Mouse (Mus musculus) stomach, postnatal 0 days (tissue): ENCODE measurements at regions not wholly inside any gene's neighbourhood (a gene's known extent, or its start where the extent isn't known, plus 50 kb on each side); places are given as distances from the start of the nearest gene placed in this dataset.

ENCODE experiments used
- ATAC-seq: fragments of 200-750 bp; cut with Nextera tagmentation; 2 replicates; pipeline ENCODE4 v1.8.0; 2017; ENCODE audit not compliant: low FRiP score, low TSS enrichment
- DNase-seq: peaks from one replicate; pipeline ENCODE4 v3.0.0-alpha.2; 2016; ENCODE audit warnings: low spot score
- H3K27ac ChIP-seq: fragments of 300-500 bp; sonication (generic); replicated peaks from 2 replicates; pipeline ENCODE4 v1.5.1; 2014; ENCODE audit warnings: mild to moderate bottlenecking, control low read depth
- H3K27me3 ChIP-seq: fragments of 300-500 bp; sonication (generic); 2 replicates; pipeline ENCODE4 v1.6.1; 2014; ENCODE audit warnings: low read length; ENCODE audit not compliant: control insufficient read depth, insufficient read depth
- H3K36me3 ChIP-seq: fragments of 300-500 bp; sonication (generic); 2 replicates; pipeline ENCODE4 v1.6.1; 2014; ENCODE audit warnings: low read length, mixed read lengths; ENCODE audit not compliant: control insufficient read depth, insufficient read depth
- H3K4me1 ChIP-seq: fragments of 300-500 bp; sonication (generic); replicated peaks from 2 replicates; pipeline ENCODE4 v1.6.1; 2014; ENCODE audit warnings: antibody characterized with exemption; ENCODE audit not compliant: control insufficient read depth, insufficient read depth
- H3K4me2 ChIP-seq: fragments of 300-500 bp; sonication (generic); replicated peaks from 2 replicates; pipeline ENCODE4 v1.6.1; 2014; ENCODE audit warnings: low read depth, mild to moderate bottlenecking, control low read depth, moderate library complexity
- H3K4me3 ChIP-seq: fragments of 300-500 bp; sonication (generic); 2 replicates; pipeline ENCODE4 v1.5.1; 2014; ENCODE audit warnings: low read depth, low read length, control low read depth
- H3K9ac ChIP-seq: fragments of 300-500 bp; sonication (generic); 2 replicates; pipeline ENCODE4 v1.6.1; 2014; ENCODE audit warnings: mild to moderate bottlenecking, low read length, control low read depth, mixed read lengths
- H3K9me3 ChIP-seq: fragments of 300-500 bp; sonication (generic); 2 replicates; pipeline ENCODE4 v1.6.1; 2016; ENCODE audit warnings: low read length; ENCODE audit not compliant: control insufficient read depth
- CTCF ChIP-seq: IDR thresholded peaks from 2 replicates; pipeline ENCODE4 v1.5.1; 2016; ENCODE audit warnings: antibody characterized with exemption, low read depth, mild to moderate bottlenecking, moderate library complexity
- EP300 ChIP-seq: optimal IDR thresholded peaks from 2 replicates; pipeline ENCODE3; 2016; ENCODE audit warnings: antibody characterized with exemption
- WGBS: fragments of 180-500 bp; shearing (Covaris S2); extraction: QIAGEN DNeasy Blood & Tissue Kit; methylation state at CpG from one replicate; pipeline ENCODE4 v1.1.7; 2014; 5-methylcytosine and 5-hydroxymethylcytosine counted together

- Histone ChIP-seq H3K4me2 (no peak overlapping the region), H3K9me3 (no peaks in the 10 kb centered on the region), H3K27me3 (no peaks in the 10 kb centered on the region), H3K27ac (no peak overlapping the region), H3K4me1 (no peaks in the 10 kb centered on the region), H3K9ac (no peak overlapping the region), H3K36me3 (no peaks in the 10 kb centered on the region), H3K4me3 (no peak overlapping the region)
- ATAC-seq (no peak), DNase-seq (no peak)
- TF ChIP-seq CTCF (no peak), EP300 (no peak)
- WGBS, result 89% methylated on average over 4 of the region's 4 CpGs
Observed at GRCm38 (mm10) chr16:9153501-9153900, 323.6 kb downstream of the 1810013L24Rik start.

DNA sequence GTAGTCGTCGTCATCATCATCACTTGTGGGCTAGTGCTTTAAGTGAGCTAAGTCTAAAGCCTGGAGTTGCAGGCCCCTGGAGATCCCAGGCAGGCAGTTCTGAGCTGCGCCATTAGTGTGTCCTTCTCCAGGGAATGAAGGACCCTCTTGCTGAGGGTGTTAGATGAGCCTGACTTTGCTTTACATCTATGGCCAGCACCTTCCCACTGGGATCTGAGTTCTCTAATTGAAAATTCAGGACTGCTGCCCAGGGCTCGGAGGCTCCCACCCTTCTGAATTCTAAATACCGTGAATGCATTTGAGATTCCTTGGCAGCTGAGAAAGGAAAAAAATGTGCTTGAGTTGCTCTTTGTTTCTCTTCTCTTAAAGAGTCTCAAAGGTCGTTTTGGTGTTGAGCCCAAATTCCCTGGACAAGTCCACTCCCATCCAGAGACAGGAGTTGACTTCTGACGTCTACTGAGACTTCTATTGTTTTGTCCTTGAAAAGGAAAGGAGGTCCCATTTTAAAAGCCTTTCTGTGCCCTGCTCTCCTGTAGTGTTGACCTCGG, 335.9 kb downstream of the 1810013L24Rik start:
- Histone ChIP-seq H3K36me3 (no peaks in the 10 kb centered on the region), H3K27ac (no peak overlapping the region), H3K4me1 (no peaks in the 10 kb centered on the region), H3K27me3 (no peaks in the 10 kb centered on the region), H3K4me2 (no peak overlapping the region), H3K9me3 (no peaks in the 10 kb centered on the region), H3K9ac (no peak overlapping the region), H3K4me3 (no peak overlapping the region)
- ATAC-seq (no peak), DNase-seq (no peak)
- 58% methylated on average over 8 of the region's 8 CpGs for WGBS
- no peak for TF ChIP-seq EP300
- TF ChIP-seq CTCF, result no peak

DNA sequence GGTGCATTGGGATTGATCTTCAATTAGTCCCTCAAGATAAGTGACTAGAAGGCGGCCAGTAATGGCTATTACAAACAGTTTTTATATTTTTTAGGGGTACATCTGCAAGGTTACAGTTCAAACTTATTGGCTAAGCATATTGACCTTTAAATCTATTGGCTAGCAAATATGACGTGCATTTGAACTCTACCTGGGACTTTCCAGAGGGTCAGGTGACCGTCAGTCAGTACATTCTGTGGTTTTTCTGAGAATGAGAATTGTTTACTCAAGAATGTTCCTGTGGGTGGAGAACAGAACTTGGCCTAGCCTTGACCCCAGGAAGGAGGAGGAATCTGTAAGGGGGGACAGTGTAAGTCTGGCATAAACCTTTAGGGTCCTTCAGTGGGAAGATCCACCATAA, 346.5 kb downstream of the 1810013L24Rik start:
- WGBS, result 42% methylated on average over 3 of the region's 3 CpGs
- no peak for DNase-seq
- TF ChIP-seq CTCF, result no peak
- no peak for TF ChIP-seq EP300

DNA sequence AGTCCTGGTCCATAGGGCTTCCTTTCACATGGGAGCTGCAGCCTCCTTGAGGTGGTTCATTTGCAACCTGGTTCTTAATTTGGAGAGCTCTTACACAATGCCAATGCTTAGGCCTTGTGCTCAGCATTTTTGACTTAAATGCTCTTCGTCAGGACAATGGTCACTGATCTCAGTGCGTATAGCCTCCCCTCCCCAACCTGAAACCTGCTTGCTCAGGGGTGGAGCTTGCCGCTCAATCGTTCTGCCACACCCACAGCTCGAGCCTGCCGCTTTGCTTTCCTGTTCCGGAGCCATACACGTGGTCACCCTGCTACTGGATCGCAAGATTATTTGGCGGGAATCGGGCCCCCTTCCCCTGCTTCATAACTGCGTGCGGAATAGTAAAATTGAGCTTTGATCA, 365.9 kb downstream of the 1810013L24Rik start:
- Histone ChIP-seq H3K9ac (no peak overlapping the region), H3K36me3 (no peaks in the 10 kb centered on the region), H3K4me3 (no peak overlapping the region), H3K4me1 (no peaks in the 10 kb centered on the region), H3K9me3 (no peaks in the 10 kb centered on the region), H3K4me2 (no peak overlapping the region), H3K27me3 (no peaks in the 10 kb centered on the region), H3K27ac (no peak overlapping the region)
- DNase-seq, result no peak
- TF ChIP-seq EP300 (no peak), CTCF (no peak)
- ATAC-seq, result no peak
- 33% methylated on average over 13 of the region's 13 CpGs for WGBS

More for the DNA sequence above, 346.5 kb downstream of the 1810013L24Rik start:
- Histone ChIP-seq H3K4me2 (no peak overlapping the region), H3K27me3 (no peaks in the 10 kb centered on the region), H3K36me3 (no peaks in the 10 kb centered on the region), H3K27ac (no peak overlapping the region), H3K9ac (no peak overlapping the region), H3K9me3 (no peaks in the 10 kb centered on the region), H3K4me3 (no peak overlapping the region), H3K4me1 (no peaks in the 10 kb centered on the region)
- ATAC-seq, result no peak; the same call in 1 of the 2 replicates

DNA sequence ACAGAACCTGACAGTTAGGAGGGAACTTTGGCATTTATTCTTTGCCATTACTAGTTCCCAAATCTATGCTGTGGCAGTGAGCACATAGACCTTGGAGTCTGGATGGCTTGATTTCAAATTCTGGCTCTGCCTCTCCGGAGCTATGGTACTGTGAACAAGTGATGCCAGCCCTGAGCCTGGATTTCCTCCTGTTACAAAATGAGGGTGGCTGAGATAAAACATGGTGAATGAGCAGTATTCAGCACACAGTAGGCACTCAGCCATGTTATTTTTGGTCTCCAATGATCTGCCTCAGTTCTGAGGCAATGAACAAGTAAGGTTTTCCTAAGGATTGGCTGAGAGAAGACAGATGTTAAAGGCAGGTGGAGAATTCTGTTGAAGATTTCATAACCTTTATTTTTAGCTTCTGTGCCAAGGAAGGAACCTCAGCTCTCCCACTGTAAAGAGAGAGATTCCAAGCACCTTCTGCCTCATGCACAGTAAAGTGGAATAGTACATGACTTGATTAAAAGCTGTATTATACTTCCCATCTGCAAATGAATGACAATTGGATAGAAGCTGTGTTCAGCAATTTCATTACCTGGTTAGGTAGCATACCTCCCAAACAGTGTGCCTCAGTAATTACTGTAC, 369.1 kb downstream of the 1810013L24Rik start:
- H3K27ac ChIP-seq, result no peak overlapping the region
- DNase-seq, result no peak
- WGBS, result 76% methylated on average over 1 of the region's 1 CpGs
- no peak overlapping the region for H3K4me2 ChIP-seq
- no peaks in the 10 kb centered on the region for H3K27me3 ChIP-seq
- no peaks in the 10 kb centered on the region for H3K36me3 ChIP-seq
- ATAC-seq, result no peak
- no peak overlapping the region for H3K9ac ChIP-seq
- TF ChIP-seq CTCF (no peak), EP300 (no peak)
- H3K9me3 ChIP-seq, result no peaks in the 10 kb centered on the region
- H3K4me3 ChIP-seq, result no peak overlapping the region
- no peaks in the 10 kb centered on the region for H3K4me1 ChIP-seq

GRCm38 (mm10) chr16:9208602-9209001, 378.7 kb downstream of the 1810013L24Rik start:
- no peak overlapping the region for H3K9ac ChIP-seq
- no peaks in the 10 kb centered on the region for H3K4me1 ChIP-seq
- no peak overlapping the region for H3K4me2 ChIP-seq
- no peaks in the 10 kb centered on the region for H3K27me3 ChIP-seq
- H3K36me3 ChIP-seq, result no peaks in the 10 kb centered on the region
- ATAC-seq, result no peak
- WGBS, result 85% methylated on average over 4 of the region's 4 CpGs
- TF ChIP-seq EP300, result no peak
- TF ChIP-seq CTCF, result no peak
- no peaks in the 10 kb centered on the region for H3K9me3 ChIP-seq
- no peak for DNase-seq
- no peak overlapping the region for H3K27ac ChIP-seq
- no peak overlapping the region for H3K4me3 ChIP-seq
